Mouse (Mus musculus) heart, adult 2 months (tissue): ENCODE data around the gene Urm1. TPM values are rescaled to one million over a fixed set of nuclear protein-coding genes. Genes with fewer than 3 reads are reported as not detected.

Source experiments
- DNase-seq, 2 experiments: peaks; one replicate each; pipeline ENCODE4 v3.0.0; 2021
- H3K27ac ChIP-seq: fragments of 200-600 bp; 2 replicates; pipeline ENCODE4 v1.8.1; 2022
- H3K27me3 ChIP-seq: fragments of 200-500 bp; 2 replicates; pipeline ENCODE4 v1.6.1; 2012; ENCODE audit warnings: mild to moderate bottlenecking, low read length, inconsistent platforms, mixed read lengths; ENCODE audit not compliant: control insufficient read depth, insufficient read depth
- H3K36me3 ChIP-seq: fragments of 200-500 bp; 2 replicates; pipeline ENCODE4 v1.6.1; 2012; ENCODE audit warnings: low read length, inconsistent platforms; ENCODE audit not compliant: control insufficient read depth, insufficient read depth
- H3K4me1 ChIP-seq: fragments of 200-500 bp; 2 replicates; pipeline ENCODE4 v1.6.1; 2011; ENCODE audit warnings: low read length; ENCODE audit not compliant: control insufficient read depth, insufficient read depth
- H3K4me3 ChIP-seq: fragments of 200-600 bp; 2 replicates; pipeline ENCODE4 v1.8.1; 2022
- H3K79me2 ChIP-seq: fragments of 200-500 bp; replicated peaks from 2 replicates; pipeline ENCODE4 v1.6.1; 2012; ENCODE audit warnings: mild to moderate bottlenecking, inconsistent platforms, low read length, moderate library complexity, mixed read lengths; ENCODE audit not compliant: control insufficient read depth, insufficient read depth
- H3K9ac ChIP-seq: fragments of 200-500 bp; 2 replicates; pipeline ENCODE4 v1.6.1; 2012; ENCODE audit warnings: low read depth, mild to moderate bottlenecking, control low read depth, inconsistent platforms, low read length, mixed read lengths
- CTCF ChIP-seq: fragments of 200-600 bp; IDR thresholded peaks from 2 replicates; pipeline ENCODE4 v1.8.1; 2022; ENCODE audit warnings: antibody characterized with exemption, mild to moderate bottlenecking, moderate library complexity
- EP300 ChIP-seq: fragments of 200-500 bp; IDR thresholded peaks from 2 replicates; pipeline ENCODE4 v1.6.1; 2011; ENCODE audit warnings: low read depth, low read length, control low read depth; ENCODE audit not compliant: insufficient read depth
- POLR2A ChIP-seq: fragments of 200-500 bp; IDR thresholded peaks from 2 replicates; pipeline ENCODE4 v1.6.1; 2011; ENCODE audit warnings: mild to moderate bottlenecking, low read depth, low read length, control low read depth; ENCODE audit not compliant: insufficient read depth
- WGBS: fragments of 180-500 bp; shearing (Covaris S2); methylation state at CpG from one replicate; pipeline ENCODE4 v1.1.7; 2018; 5-methylcytosine and 5-hydroxymethylcytosine counted together
- intact Hi-C: fragments of 180-260 bp; cut with DNase I; formaldehyde crosslinking; loops from one replicate; pipeline ENCODE4 v1.15.1; 2025
- polyA plus RNA-seq: library from polyadenylated mRNA; depleted of rRNA; stranded (reverse); fragments of >200 nt; gene quantifications from 2 replicates; pipeline ENCODE4 v1.2.3, GENCODE M21; 2012
- total RNA-seq, 2 experiments: library from RNA; stranded (reverse); gene quantifications; 2 replicates each; pipeline ENCODE4 v1.2.3; 2021

Urm1 gene
- total and polyA plus RNA-seq, 3 experiments, result 30.5 to 34.4 (median 31.7) TPM

GRCm38 (mm10) chr2:29826926-29827708, 7.2 kb downstream of the Urm1 start:
- Histone ChIP-seq H3K27me3 (no peaks in the 10 kb centered on the region), H3K4me3 (peak overlapping the region; percentile 92), H3K36me3 (no peaks in the 10 kb centered on the region), H3K27ac (peak overlapping the region; percentile 90), H3K79me2 (peaks cover 14% of the 10 kb centered on the region), H3K4me1 (peaks cover 3% of the 10 kb centered on the region), H3K9ac (peak overlapping the region; percentile 75)
- WGBS, result under 1% methylated on average over 48 of the region's 48 CpGs
- intact Hi-C loops, result loop anchor here (2.0 to 10.0 kb wide), 4 partner anchors 24 to 138 kb away; partner anchors contain the start of genes Coq4, Slc27a4 and Sptan1
- DNase-seq, result peak; percentile 95 to 97
- TF ChIP-seq EP300 (peak; percentile 60; the same call in 1 of the 2 replicates), CTCF (no peak), POLR2A (peak; percentile 66)

- Histone ChIP-seq H3K9ac (peak overlapping the region; percentile 75), H3K4me1 (peaks cover 3% of the 10 kb centered on the region), H3K27ac (peak overlapping the region; percentile 88), H3K4me3 (peak overlapping the region; percentile 92), H3K27me3 (no peaks in the 10 kb centered on the region), H3K36me3 (no peaks in the 10 kb centered on the region), H3K79me2 (peaks cover 14% of the 10 kb centered on the region)
- WGBS, result 1% methylated on average over 12 of the region's 12 CpGs
- TF ChIP-seq POLR2A (no peak), CTCF (no peak), EP300 (no peak)
- intact Hi-C loops, result loop anchor here (2.0 to 10.0 kb wide), 4 partner anchors 25 to 137 kb away; partner anchors contain the start of genes Coq4, Slc27a4 and Sptan1
- DNase-seq, result no peak
These were observed 7.8 kb downstream of the Urm1 start for GRCm38 (mm10) chr2:29827709-29828024.

- peaks cover 14% of the 10 kb centered on the region for H3K79me2 ChIP-seq
- TF ChIP-seq POLR2A, result no peak
- no peak for TF ChIP-seq CTCF
- TF ChIP-seq EP300, result no peak
- H3K4me3 ChIP-seq, result no peak overlapping the region
- no peak overlapping the region for H3K9ac ChIP-seq
- peaks cover 3% of the 10 kb centered on the region for H3K4me1 ChIP-seq
- WGBS, result 82% methylated on average over 4 of the region's 4 CpGs
- no peaks in the 10 kb centered on the region for H3K27me3 ChIP-seq
- no peak for DNase-seq
- intact Hi-C loops, result no loop called here
- H3K36me3 ChIP-seq, result no peaks in the 10 kb centered on the region
- H3K27ac ChIP-seq, result no peak overlapping the region
These were observed 11.2 kb downstream of the Urm1 start for GRCm38 (mm10) chr2:29831106-29831505.

- Histone ChIP-seq H3K27me3 (no peaks in the 10 kb centered on the region), H3K4me1 (no peaks in the 10 kb centered on the region), H3K27ac (no peak overlapping the region), H3K9ac (no peak overlapping the region), H3K36me3 (no peaks in the 10 kb centered on the region), H3K4me3 (no peak overlapping the region), H3K79me2 (peaks cover 4% of the 10 kb centered on the region; the same call in 1 of the 2 replicates)
- WGBS, result 95% methylated on average over 5 of the region's 5 CpGs
- TF ChIP-seq CTCF (no peak), EP300 (no peak), POLR2A (no peak)
- intact Hi-C loops, result no loop called here
- no peak for DNase-seq
These were observed 13.9 kb downstream of the Urm1 start for GRCm38 (mm10) chr2:29833796-29834195.

- no peaks in the 10 kb centered on the region for H3K27me3 ChIP-seq
- WGBS, result 82% methylated on average over 2 of the region's 2 CpGs
- no peaks in the 10 kb centered on the region for H3K36me3 ChIP-seq
- no peaks in the 10 kb centered on the region; the same call in 1 of the 2 replicates for H3K79me2 ChIP-seq
- no peak for DNase-seq
- H3K4me1 ChIP-seq, result no peaks in the 10 kb centered on the region
- intact Hi-C loops, result no loop called here
- TF ChIP-seq CTCF (no peak), EP300 (no peak), POLR2A (no peak)
- H3K4me3 ChIP-seq, result no peak overlapping the region
- no peak overlapping the region for H3K9ac ChIP-seq
- no peak overlapping the region for H3K27ac ChIP-seq
These were observed 15.6 kb downstream of the Urm1 start for GRCm38 (mm10) chr2:29835391-29835899.

- Histone ChIP-seq H3K27me3 (no peaks in the 10 kb centered on the region), H3K79me2 (no peaks in the 10 kb centered on the region), H3K27ac (no peak overlapping the region), H3K36me3 (no peaks in the 10 kb centered on the region), H3K4me3 (no peak overlapping the region), H3K4me1 (no peaks in the 10 kb centered on the region; the same call in 1 of the 2 replicates), H3K9ac (no peak overlapping the region)
- 50% methylated on average over 4 of the region's 4 CpGs for WGBS
- intact Hi-C loops, result no loop called here
- TF ChIP-seq POLR2A (no peak), CTCF (no peak), EP300 (no peak)
- DNase-seq, result no peak
These were observed 19.6 kb downstream of the Urm1 start for GRCm38 (mm10) chr2:29839460-29839859.
